Mouse (Mus musculus) neural tube, embryonic 11.5 days (tissue): ENCODE data around the gene Ssbp2. TPM values are rescaled to one million over a fixed set of nuclear protein-coding genes. Genes with fewer than 3 reads are reported as not detected.

ENCODE experiments used
- ATAC-seq: fragments of 200-750 bp; cut with Nextera tagmentation; 2 replicates; pipeline ENCODE4 v1.8.0; 2017; ENCODE audit warnings: moderate number of reproducible peaks, mild to moderate bottlenecking, moderate TSS enrichment, moderate library complexity; ENCODE audit not compliant: insufficient read depth, low FRiP score, low TSS enrichment
- DNase-seq: peaks from one replicate; pipeline ENCODE4 v3.0.0-alpha.2; 2015; ENCODE audit warnings: low spot score
- H3K27ac ChIP-seq: fragments of 300-500 bp; sonication (generic); 2 replicates; pipeline ENCODE4 v1.5.1; 2014; ENCODE audit warnings: low read depth, mild to moderate bottlenecking, low read length
- H3K27me3 ChIP-seq: fragments of 300-500 bp; sonication (generic); 2 replicates; pipeline ENCODE4 v1.6.1; 2014; ENCODE audit warnings: mild to moderate bottlenecking, low read length, mixed read lengths; ENCODE audit not compliant: control insufficient read depth, insufficient read depth
- H3K36me3 ChIP-seq: fragments of 300-500 bp; sonication (generic); 2 replicates; pipeline ENCODE4 v1.6.1; 2014; ENCODE audit warnings: mild to moderate bottlenecking, low read length, moderate library complexity, mixed read lengths; ENCODE audit not compliant: control insufficient read depth, insufficient read depth
- H3K4me1 ChIP-seq: fragments of 300-500 bp; sonication (generic); 2 replicates; pipeline ENCODE4 v1.6.1; 2014; ENCODE audit warnings: low read length, mixed read lengths; ENCODE audit not compliant: control insufficient read depth, insufficient read depth
- H3K4me2 ChIP-seq: fragments of 300-500 bp; sonication (generic); 2 replicates; pipeline ENCODE4 v1.6.1; 2014; ENCODE audit warnings: low read depth, mild to moderate bottlenecking, moderate library complexity
- H3K4me3 ChIP-seq: fragments of 300-500 bp; sonication (generic); 2 replicates; pipeline ENCODE4 v1.5.1; 2014; ENCODE audit warnings: low read depth, low read length
- H3K9ac ChIP-seq: fragments of 300-500 bp; sonication (generic); 2 replicates; pipeline ENCODE4 v1.6.1; 2014; ENCODE audit warnings: mild to moderate bottlenecking, low read length
- H3K9me3 ChIP-seq: fragments of 300-500 bp; sonication (generic); 2 replicates; pipeline ENCODE4 v1.6.1; 2016; ENCODE audit warnings: low read length; ENCODE audit not compliant: control insufficient read depth
- WGBS: fragments of 180-500 bp; shearing (Covaris S2); extraction: QIAGEN DNeasy Blood & Tissue Kit; methylation state at CpG from one replicate; pipeline ENCODE4 v1.1.7; 2014; 5-methylcytosine and 5-hydroxymethylcytosine counted together
- polyA plus RNA-seq: library from polyadenylated mRNA; unstranded; fragments of >200 nt; fragmentation: Nextera tagmentation; extraction: Ambion mirVana; gene quantifications from 2 replicates; pipeline ENCODE4 v1.2.1, GENCODE M21; 2014

The Ssbp2 gene
- polyA plus RNA-seq, 1 experiment from 2014 or later: 146 TPM

DNA sequence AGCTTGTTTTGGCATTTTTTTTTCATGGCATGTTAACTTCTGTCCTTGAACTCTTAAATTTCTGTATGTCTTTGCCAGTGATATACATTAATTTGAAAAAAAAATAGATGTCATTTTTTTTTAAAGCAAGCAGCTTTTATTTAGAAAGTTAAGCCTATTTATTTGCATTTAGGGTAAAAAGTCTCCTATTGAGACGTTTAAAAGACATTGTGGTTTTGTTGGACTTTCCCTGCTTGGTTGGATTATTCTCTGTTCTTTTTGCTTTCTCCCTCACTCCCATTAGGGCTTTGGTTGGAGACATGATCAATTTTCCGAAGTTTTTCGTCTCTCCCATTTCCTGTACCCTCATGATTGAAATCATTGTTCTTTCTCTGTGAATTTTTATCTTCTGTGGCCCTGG, 265.0 kb downstream of the Ssbp2 start:
- H3K9ac ChIP-seq: no peak overlapping the region
- DNase-seq (no peak), ATAC-seq (no peak)
- H3K36me3 ChIP-seq: no peaks in the 10 kb centered on the region
- no peak overlapping the region for H3K27ac ChIP-seq
- WGBS: 78% methylated on average over 3 of the region's 3 CpGs
- no peak overlapping the region for H3K4me3 ChIP-seq
- H3K4me1 ChIP-seq: no peaks in the 10 kb centered on the region
- H3K4me2 ChIP-seq: no peak overlapping the region
- no peaks in the 10 kb centered on the region for H3K9me3 ChIP-seq
- no peaks in the 10 kb centered on the region for H3K27me3 ChIP-seq

DNA sequence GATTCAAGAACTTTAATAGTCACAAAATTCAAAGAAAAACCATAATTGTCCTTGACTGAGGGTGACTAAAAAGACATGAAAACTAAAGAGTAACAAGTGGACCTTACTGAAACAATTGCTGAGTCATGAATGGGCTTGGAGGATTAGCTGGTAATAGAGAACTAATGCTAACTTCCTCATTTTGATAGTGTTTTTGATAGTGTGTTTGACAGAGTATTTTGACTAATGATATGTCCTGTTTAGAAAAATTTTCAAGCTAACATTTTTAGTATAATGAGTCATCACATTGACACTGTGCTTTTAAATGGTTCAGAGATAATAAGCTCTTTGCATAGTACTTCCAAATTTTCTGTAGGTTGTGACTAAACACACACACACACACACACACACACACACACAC, 267.8 kb downstream of the Ssbp2 start:
- Histone ChIP-seq H3K4me1 (no peaks in the 10 kb centered on the region), H3K27ac (no peak overlapping the region), H3K27me3 (no peaks in the 10 kb centered on the region), H3K9ac (no peak overlapping the region), H3K9me3 (no peaks in the 10 kb centered on the region), H3K36me3 (no peaks in the 10 kb centered on the region), H3K4me2 (no peak overlapping the region), H3K4me3 (no peak overlapping the region)
- no peak for ATAC-seq
- DNase-seq: no peak

DNA sequence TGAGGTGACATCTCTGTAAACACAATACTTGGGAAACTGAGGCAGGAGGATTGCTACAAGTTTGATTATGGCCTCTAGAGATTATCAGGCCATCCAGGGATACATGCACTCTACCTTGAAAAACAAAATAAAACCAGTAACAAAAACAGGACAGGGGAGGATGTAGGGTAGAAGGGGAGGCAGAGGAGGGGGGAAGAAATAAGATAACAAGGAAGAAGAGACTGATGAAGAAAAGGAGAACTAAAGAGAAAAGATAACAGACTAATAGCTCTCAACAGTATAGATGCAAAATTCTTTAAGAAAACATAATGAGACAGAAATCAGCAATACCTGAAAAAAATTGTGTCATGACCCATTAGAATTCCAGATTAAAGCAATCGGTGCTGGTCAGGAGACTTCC, 277.1 kb downstream of the Ssbp2 start:
- WGBS: 93% methylated on average over 1 of the region's 1 CpGs
- Histone ChIP-seq H3K27ac (no peak overlapping the region), H3K9ac (no peak overlapping the region), H3K4me2 (no peak overlapping the region), H3K9me3 (no peaks in the 10 kb centered on the region), H3K4me1 (no peaks in the 10 kb centered on the region), H3K27me3 (peaks cover 4% of the 10 kb centered on the region; the same call in 1 of the 2 replicates), H3K36me3 (no peaks in the 10 kb centered on the region), H3K4me3 (no peak overlapping the region)
- DNase-seq (no peak), ATAC-seq (no peak)

DNA sequence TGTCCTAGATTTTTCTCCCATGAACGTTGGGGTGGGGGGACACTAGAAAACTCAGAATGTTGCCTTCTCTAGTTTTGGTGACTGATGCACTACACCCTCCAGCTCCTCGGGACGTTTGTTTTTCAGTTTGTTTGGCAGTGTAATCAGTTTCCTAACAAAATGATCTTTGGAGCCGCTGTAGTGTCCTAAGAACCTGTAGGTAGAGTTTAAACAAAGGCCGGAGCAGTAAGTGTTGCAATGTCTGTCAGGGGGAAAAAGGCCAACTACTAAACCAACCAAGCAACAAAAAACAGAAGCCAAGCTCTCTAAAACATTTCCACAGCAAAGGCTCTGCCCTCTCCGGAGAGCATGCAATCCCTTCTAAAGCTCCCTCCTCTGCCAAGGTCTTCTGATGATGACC, 280.8 kb downstream of the Ssbp2 start:
- Histone ChIP-seq H3K27me3 (peaks cover 4% of the 10 kb centered on the region; the same call in 1 of the 2 replicates), H3K4me3 (no peak overlapping the region; the same call in 1 of the 2 replicates), H3K9ac (no peak overlapping the region; the same call in 1 of the 2 replicates), H3K4me2 (peak overlapping the region; percentile 81), H3K27ac (no peak overlapping the region), H3K4me1 (no peaks in the 10 kb centered on the region), H3K36me3 (no peaks in the 10 kb centered on the region), H3K9me3 (no peaks in the 10 kb centered on the region)
- ATAC-seq (no peak), DNase-seq (no peak)
- 75% methylated on average over 6 of the region's 6 CpGs for WGBS

DNA sequence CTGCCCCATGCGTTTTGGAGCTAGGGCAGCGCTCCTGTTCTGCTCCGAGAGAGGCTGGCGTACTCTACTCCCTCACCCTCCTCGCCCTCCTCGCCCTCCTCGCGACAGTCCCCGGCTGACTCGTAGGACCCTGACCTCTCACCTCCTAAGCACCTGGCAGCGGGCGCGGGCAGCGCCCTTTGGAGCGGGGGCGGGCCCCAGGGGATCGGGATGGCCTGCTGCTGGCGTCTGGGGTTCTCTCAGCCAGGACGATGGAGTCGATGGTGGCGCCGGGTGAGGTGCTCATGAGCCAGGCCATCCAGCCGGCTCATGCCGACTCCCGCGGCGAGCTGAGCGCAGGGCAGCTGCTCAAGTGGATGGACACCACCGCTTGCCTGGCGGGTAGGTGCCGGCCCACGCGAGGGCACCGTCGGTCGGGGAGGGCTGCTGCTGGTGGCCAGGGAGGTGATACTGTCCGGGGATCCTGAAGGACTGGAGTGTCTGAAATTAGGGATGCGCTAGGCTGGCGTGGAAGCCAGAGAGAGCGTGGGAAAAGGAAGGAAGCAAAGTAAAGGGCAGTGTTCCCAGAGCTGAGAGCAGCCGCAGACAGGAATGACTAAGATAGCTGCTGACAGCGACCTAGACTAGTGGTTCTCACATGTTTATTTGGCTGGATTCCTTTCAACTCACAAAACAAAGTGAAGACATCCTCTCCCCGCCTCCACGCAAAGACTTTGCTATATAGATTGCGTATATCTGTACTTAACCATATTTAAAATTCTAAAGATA, 281.4 kb downstream of the Ssbp2 start, which contains the start of gene Acot12:
Acot12 (plus strand) TSS at position 233 of the 768 bp plus-strand sequence.
- H3K9me3 ChIP-seq: no peaks in the 10 kb centered on the region
- H3K36me3 ChIP-seq: no peaks in the 10 kb centered on the region
- peak; percentile 80 for ATAC-seq
- no peak within 1 kb of the TSS for H3K27ac ChIP-seq
- H3K4me2 ChIP-seq: peak within 1 kb of the TSS; percentile 81
- H3K4me3 ChIP-seq: peak within 1 kb of the TSS; percentile 36
- H3K27me3 ChIP-seq: peaks cover 4% of the 10 kb centered on the region; the same call in 1 of the 2 replicates
- H3K9ac ChIP-seq: peak within 1 kb of the TSS; percentile 59
- DNase-seq: peak; percentile 59
- 9% methylated on average over 45 of the region's 45 CpGs for WGBS
- H3K4me1 ChIP-seq: no peaks in the 10 kb centered on the region

DNA sequence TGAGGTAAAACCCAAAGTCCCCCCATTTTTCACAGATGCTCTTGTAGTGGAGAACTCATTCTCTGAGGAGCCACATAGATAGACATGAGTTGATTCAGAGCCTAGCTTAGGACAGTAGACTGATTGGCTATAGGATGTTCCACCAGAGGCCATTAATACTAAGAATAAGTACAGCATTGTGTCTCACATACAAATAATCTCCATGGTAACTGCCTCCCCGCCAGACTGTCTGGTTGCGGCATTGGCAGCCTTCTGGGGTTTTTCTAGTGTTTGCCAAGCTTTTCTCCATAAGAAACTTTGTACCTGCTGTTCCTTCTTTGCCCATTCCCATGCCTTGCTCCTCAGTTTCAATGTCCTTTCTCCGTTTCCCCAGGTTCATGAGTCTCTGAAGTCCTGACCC, 283.1 kb downstream of the Ssbp2 start:
- 87% methylated on average over 3 of the region's 3 CpGs for WGBS

DNA sequence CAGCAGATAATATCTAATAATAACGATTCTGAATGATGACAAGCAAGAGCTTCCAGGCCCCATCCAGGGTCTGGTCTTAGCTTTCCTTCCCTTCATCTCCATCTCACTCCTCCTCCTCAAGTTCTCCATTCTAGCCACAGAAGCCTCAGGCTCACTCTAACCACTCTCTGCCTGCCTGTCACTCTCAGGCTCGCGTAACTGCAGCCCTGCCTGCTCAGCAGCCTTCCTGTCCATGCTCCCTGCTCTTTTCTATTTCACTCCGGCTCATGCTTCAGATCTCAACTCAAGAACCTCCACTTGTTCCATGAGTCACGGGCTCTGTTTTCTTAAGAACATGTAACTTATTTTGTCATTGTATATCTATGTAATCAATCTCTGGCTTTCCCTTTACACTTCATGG, 286.4 kb downstream of the Ssbp2 start:
- Histone ChIP-seq H3K9me3 (no peaks in the 10 kb centered on the region), H3K36me3 (no peaks in the 10 kb centered on the region), H3K9ac (no peak overlapping the region), H3K27ac (no peak overlapping the region), H3K4me3 (no peak overlapping the region), H3K27me3 (no peaks in the 10 kb centered on the region), H3K4me2 (no peak overlapping the region), H3K4me1 (no peaks in the 10 kb centered on the region)
- no peak for ATAC-seq
- 90% methylated on average over 5 of the region's 5 CpGs for WGBS
- no peak for DNase-seq

More for the DNA sequence above, 283.1 kb downstream of the Ssbp2 start:
- DNase-seq (no peak), ATAC-seq (no peak)
- Histone ChIP-seq H3K4me3 (no peak overlapping the region), H3K4me2 (no peak overlapping the region), H3K27me3 (peaks cover 4% of the 10 kb centered on the region; the same call in 1 of the 2 replicates), H3K9me3 (no peaks in the 10 kb centered on the region), H3K4me1 (no peaks in the 10 kb centered on the region), H3K9ac (no peak overlapping the region), H3K36me3 (no peaks in the 10 kb centered on the region), H3K27ac (no peak overlapping the region)

DNA sequence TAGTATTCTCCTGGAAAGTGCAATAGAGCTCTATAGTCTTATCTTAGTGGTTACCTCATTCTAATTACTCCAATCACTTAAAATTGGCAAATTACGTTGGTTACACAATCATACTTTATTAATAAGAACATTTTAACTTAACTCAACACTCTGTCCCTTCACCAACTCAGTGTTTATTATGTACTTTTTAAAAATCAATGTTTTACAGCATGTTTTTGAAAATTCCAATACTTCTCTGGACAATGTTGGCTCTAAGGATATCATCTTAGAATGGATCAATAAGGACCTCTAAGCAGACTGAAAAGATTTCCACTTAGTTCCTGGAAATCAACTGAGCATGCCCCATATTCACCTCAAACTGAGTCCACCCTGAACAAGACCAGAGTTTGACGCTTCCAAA, 288.3 kb downstream of the Ssbp2 start:
- no peak for DNase-seq
- Histone ChIP-seq H3K27ac (no peak overlapping the region), H3K9me3 (no peaks in the 10 kb centered on the region), H3K36me3 (no peaks in the 10 kb centered on the region), H3K27me3 (no peaks in the 10 kb centered on the region), H3K9ac (no peak overlapping the region), H3K4me2 (no peak overlapping the region), H3K4me3 (no peak overlapping the region), H3K4me1 (no peaks in the 10 kb centered on the region)
- WGBS: 91% methylated on average over 2 of the region's 2 CpGs
- ATAC-seq: no peak

DNA sequence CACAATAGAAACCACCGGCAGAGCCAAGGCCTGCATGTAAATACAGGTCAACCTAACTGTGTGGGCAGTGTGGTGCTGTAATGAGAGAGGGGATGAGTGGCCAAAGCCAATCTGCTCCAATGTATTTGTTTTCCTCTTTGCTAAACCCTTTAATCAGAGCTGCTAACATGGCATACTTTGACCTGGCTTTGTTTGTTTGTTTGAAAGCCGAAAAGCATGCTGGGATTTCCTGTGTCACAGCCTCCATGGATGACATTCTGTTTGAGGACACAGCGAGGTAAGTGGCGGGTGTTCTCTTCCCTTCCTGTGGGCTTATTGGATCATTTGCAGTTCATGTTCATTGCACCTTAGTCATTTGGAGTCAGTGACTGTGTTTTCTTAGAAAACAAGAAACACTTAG, 289.9 kb downstream of the Ssbp2 start:
- Histone ChIP-seq H3K4me2 (no peak overlapping the region), H3K4me3 (no peak overlapping the region), H3K27ac (no peak overlapping the region), H3K9me3 (no peaks in the 10 kb centered on the region), H3K36me3 (no peaks in the 10 kb centered on the region), H3K27me3 (no peaks in the 10 kb centered on the region), H3K4me1 (no peaks in the 10 kb centered on the region), H3K9ac (no peak overlapping the region)
- 79% methylated on average over 4 of the region's 4 CpGs for WGBS
- DNase-seq (no peak), ATAC-seq (no peak)
